Mouse (Mus musculus) C2C12 (cell line): ENCODE data around the gene Ociad1.

ENCODE experiments used
- CTCF ChIP-seq: IDR thresholded peaks from one replicate; pipeline ENCODE4 v1.5.1; 2011; ENCODE audit not compliant: control insufficient read depth, insufficient read depth, insufficient read length
- MAX ChIP-seq: IDR thresholded peaks from one replicate; pipeline ENCODE4 v1.6.1; 2011; ENCODE audit warnings: mild to moderate bottlenecking, control low read depth
- USF1 ChIP-seq: IDR thresholded peaks from one replicate; pipeline ENCODE4 v1.6.1; 2011; ENCODE audit warnings: low read depth, mild to moderate bottlenecking, control low read depth, moderate library complexity

DNA sequence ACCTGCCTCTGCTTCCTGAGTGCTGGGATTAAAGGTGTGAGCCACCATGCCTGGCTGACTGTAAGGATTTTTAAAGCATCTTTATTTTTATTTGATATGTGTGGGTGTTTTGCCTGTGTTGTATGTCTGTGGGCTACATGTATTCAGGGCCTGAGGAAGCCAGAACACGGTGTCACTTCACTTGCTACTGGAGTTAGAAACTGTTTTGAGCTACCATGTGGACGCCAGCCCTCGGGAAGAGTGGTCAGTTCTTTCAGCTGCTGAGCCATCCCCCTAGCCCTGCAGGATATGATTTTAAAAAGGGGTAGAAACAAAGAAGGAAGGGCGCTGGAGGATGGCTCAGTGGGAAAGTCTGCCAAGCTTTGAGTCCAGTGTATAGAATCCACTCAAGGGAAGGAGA, 3.3 kb downstream of the Ociad1 start:
- no peak for TF ChIP-seq CTCF
- TF ChIP-seq USF1, result no peak
- TF ChIP-seq MAX, result no peak
